Mouse (Mus musculus): Measurements from ENCODE around the gene Cavin1.

Gene Cavin1

DNA sequence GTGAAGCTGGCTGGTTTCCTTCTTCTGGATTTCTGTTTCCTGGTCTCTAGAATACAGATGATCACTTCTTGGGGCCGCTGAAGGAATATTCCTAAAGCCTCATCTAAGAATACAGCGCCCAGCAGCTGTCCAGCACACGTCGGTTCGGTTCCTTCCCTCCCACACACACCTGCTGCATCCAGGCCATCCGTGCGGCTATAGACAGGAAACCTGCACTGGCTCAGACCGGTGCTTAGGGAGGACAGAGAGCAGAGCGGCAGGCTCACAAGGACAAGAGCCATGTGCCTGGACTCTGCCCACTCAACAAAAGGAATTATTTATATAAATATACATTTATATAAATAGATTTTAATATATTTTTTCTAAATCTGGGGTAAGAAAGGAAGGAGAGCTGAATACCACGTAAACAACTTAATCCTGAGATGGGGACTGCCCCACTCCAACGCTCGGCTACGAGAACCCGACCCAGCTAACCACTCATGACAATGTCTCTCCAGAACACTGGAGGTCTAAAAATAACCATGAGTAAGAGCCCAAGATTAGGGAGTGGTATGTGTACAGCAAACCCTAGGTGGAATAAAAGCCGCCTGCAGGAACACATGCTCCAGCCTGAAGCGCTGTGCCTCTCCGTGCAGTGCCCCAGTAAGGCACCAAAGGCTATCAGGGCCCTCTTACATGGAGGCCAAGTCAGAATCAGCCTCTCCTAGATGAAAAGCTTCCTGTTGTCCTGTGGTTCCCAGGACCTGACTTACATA lies 58.1 kb downstream of the Cavin1 start:
- DNase-seq (ENCODE audit: low read depth) = peak; percentile 50

GRCm38 (mm10) chr11:100908567-100908966 lies 62.1 kb downstream of the Cavin1 start:
- no peak for DNase-seq (ENCODE audit: low read depth)

GRCm38 (mm10) chr11:100908112-100908511 lies 62.6 kb downstream of the Cavin1 start:
- DNase-seq (ENCODE audit: low read depth) = no peak

DNA sequence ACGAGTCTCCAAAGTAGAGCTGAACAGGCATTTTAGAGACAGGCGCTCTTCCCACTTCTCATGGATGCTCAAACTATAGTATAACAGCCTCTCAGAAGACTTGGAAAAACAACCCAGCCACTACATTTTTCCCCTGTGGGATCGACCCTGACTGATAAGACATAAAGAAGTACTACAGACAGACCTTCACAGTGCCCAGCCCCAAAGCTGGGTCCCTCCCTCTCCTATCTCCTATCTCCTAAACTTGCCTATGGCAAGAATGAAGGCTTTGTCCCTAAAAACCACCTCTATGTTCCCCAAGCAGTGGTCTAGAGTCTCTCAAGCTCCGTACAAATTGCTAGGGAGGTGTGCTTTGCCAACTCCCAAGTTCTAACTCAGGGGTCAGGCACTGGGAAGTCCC lies 63.8 kb downstream of the Cavin1 start:
- DNase-seq (ENCODE audit: low read depth) = no peak
